Mouse (Mus musculus) frontal cortex, postnatal 36 days (tissue): Measurements from ENCODE around the gene Il31ra.

Experiments
- DNase-seq, 2 experiments: peaks; one replicate each; pipeline ENCODE4 v3.0.0; 2022; ENCODE audit warnings: low spot score in 2 of 2

The Il31ra gene

GRCm38 (mm10) chr13:112560554-112561138 lies 33.5 kb downstream of the Il31ra start:
- DNase-seq: peak; percentile 12 to 37

GRCm38 (mm10) chr13:112556501-112556900 lies 37.7 kb downstream of the Il31ra start:
- DNase-seq: no peak

- DNase-seq: no peak
Observed at GRCm38 (mm10) chr13:112553304-112553703, 40.9 kb downstream of the Il31ra start.

GRCm38 (mm10) chr13:112551641-112552548 lies 42.3 kb downstream of the Il31ra start:
- no peak for DNase-seq

- DNase-seq: no peak
Observed at GRCm38 (mm10) chr13:112541223-112541975, 52.8 kb downstream of the Il31ra start.

GRCm38 (mm10) chr13:112540616-112541015 lies 53.5 kb downstream of the Il31ra start:
- DNase-seq: no peak

GRCm38 (mm10) chr13:112537065-112537464 lies 57.1 kb downstream of the Il31ra start:
- no peak for DNase-seq

GRCm38 (mm10) chr13:112536611-112537010 lies 57.5 kb downstream of the Il31ra start:
- DNase-seq: no peak

- DNase-seq: no peak
Observed at GRCm38 (mm10) chr13:112533556-112533955, 60.6 kb downstream of the Il31ra start.

GRCm38 (mm10) chr13:112532235-112532634 lies 61.9 kb downstream of the Il31ra start:
- DNase-seq: no peak

GRCm38 (mm10) chr13:112529893-112530292 lies 64.3 kb downstream of the Il31ra start:
- peak; percentile 49 to 76 for DNase-seq

- DNase-seq: no peak
Observed at GRCm38 (mm10) chr13:112527186-112527585, 67.0 kb downstream of the Il31ra start.

GRCm38 (mm10) chr13:112523346-112523970 lies 70.7 kb downstream of the Il31ra start:
- DNase-seq: no peak

GRCm38 (mm10) chr13:112522896-112523295 lies 71.3 kb downstream of the Il31ra start:
- DNase-seq: no peak

- DNase-seq: no peak
Observed at GRCm38 (mm10) chr13:112522261-112522660, 71.9 kb downstream of the Il31ra start.

- DNase-seq: no peak
Observed at GRCm38 (mm10) chr13:112514546-112514945, 79.6 kb downstream of the Il31ra start.

- DNase-seq: no peak
Observed at GRCm38 (mm10) chr13:112512824-112513223, 81.3 kb downstream of the Il31ra start.

GRCm38 (mm10) chr13:112511810-112512209 lies 82.3 kb downstream of the Il31ra start:
- DNase-seq: no peak

- DNase-seq: no peak
Observed at GRCm38 (mm10) chr13:112511261-112511660, 82.9 kb downstream of the Il31ra start.

- peak in 1 of 2 experiments; percentile 17 for DNase-seq
Observed at GRCm38 (mm10) chr13:112510437-112511212, 83.5 kb downstream of the Il31ra start.

- peak; percentile 40 to 64 for DNase-seq
Observed at GRCm38 (mm10) chr13:112509465-112509864, 84.7 kb downstream of the Il31ra start.
